Mouse (Mus musculus): ENCODE data around the gene Htra1. TPM values are rescaled to one million over a fixed set of nuclear protein-coding genes. Genes with fewer than 3 reads are reported as not detected.

The Htra1 gene
- polyA plus RNA-seq, 1 experiment from 2014 or later, result 13.3 TPM

Other genes with a start within 250 kb of the Htra1 start
- not detected in 3 replicates for gene Btbd16, start 162.0 kb upstream of the Htra1 start, polyA plus RNA-seq (2018)
- 25.9 to 52.3 TPM (median 40.6 TPM) in 3 replicates for gene Plekha1, start 70.4 kb upstream of the Htra1 start, polyA plus RNA-seq (2018)
- not detected in 3 replicates for gene Dmbt1, start 95.9 kb downstream of the Htra1 start, polyA plus RNA-seq (2018)
- gene 4933402N03Rik, start 210.2 kb downstream of the Htra1 start, polyA plus RNA-seq (2018), result not detected in 3 replicates
- gene 5430419D17Rik, start 238.3 kb downstream of the Htra1 start, polyA plus RNA-seq (2018), result not detected in 3 replicates

Measured in macrophage (primary cell).